Mouse (Mus musculus) fat pad, adult 2 months (tissue): ENCODE measurements around the gene Acrbp.
"Not testable (repeated sequence)": the region's sequence is repeated elsewhere in the genome, so short reads cannot be mapped to it uniquely, and the experiment has no call there.

Experiments used
- DNase-seq: peaks from one replicate; pipeline ENCODE4 v3.0.0-alpha.2; 2011; ENCODE audit warnings: low read depth, low spot score; ENCODE audit errors: extremely low read depth

Acrbp gene

DNA sequence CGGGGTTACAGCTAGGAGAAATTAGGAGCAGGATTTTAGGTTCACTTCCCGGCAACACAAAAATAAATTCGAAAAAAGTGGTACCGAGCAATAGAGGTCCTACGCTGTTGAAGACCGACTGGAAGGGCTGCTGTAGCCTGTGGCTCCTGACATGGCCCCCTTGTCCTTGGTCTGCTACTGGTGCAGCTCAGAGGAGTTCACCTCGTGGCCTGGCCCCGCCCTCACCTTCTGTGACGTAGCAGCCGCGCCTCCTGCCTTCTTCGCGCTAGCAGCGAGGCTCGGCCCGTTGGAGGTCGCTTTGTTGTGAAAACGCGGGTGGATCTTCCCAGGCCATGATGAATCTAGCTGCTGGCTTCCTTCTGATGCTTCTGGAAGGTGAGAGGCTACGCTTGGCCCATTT is at the start of gene Acrbp:
TSS of gene Acrbp (plus strand) at position 12 of the 400 bp plus-strand sequence.
- DNase-seq = no peak

DNA sequence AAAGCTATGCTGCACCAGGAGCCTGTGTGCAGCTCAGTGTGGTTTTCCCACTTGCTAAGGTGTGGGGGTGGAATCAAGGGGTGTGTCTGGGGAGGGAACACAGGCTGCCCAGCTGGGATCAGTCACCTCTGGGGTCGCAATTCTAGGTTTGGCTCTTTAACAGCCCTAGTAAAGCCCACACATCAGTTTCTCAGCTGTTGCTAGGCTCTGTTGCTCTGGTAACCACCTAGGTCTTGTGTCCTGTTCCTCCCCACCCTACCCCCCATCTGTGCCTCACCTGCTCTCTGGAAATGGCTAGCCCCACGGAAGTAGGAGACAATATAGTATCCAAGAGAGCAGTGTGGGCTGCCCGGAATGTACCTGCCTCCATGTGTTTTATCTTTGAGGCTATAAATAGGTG is 45.8 kb upstream of the Acrbp start:
- DNase-seq = no peak

DNA sequence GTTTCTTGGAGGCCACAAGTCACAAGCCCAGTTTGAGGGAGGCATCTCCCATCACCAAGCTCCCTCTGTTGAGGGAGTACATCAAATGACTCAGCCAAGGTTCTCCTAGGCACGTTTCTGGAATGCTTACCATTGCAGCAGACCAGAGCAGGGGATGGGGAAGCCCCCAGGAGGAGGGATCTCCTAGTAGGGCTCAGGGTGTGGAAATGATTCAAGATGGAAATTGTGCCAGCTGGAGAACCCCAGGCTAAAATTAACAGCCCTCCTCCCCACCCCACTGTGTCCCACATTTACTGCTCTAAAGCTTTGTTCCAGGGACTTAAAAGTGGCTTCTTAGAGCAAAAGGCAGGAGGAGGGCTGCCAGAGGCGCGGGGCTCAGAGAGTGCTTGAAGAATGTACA is 44.4 kb upstream of the Acrbp start:
- DNase-seq = no peak

DNA sequence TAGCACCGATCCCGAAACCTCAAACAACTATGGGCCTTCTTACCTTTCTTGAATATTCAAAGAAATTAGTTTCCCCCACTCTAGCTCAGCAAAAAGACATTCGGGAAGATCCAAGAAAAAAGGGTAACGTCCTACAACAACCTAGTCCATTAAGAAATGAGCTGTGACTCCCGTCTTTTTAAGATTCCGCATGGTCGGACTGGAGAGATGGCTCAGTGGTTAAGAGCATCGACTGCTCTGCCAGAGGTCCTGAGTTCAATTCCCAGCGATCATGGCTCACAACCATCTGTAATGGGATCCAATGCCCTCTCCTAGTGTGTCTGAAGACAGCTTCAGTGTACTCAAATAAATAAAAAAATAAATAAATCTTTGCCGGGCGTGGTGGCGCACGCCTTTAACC is 41.4 kb upstream of the Acrbp start:
- DNase-seq = no peak

DNA sequence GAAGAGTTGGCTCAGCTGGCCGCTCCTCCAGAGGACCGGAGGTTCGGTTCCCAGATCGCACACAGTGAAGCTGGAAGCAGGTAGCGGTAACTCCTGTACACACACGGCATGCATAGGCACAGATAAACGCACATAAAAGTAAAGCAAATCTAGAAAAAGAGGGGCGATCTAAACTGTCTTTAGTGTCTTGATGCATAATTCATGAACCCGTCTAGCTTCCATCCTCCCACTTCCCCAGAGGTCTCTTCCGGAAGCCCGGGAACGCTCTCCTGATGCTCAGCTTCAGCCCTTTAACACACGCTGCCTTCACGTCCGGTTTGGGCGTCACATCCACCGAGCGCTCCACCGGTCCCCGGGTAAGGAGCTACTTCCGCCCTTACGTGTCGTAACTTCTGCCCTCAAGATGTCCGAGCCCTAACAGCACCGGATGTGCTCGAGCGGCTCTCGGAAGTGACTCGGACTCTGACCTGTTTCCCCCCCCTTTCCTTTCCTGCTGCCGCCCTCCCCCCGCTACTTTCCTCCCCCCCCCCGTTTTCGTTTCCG is 40.8 kb upstream of the Acrbp start:
- peak; percentile 95 for DNase-seq

DNA sequence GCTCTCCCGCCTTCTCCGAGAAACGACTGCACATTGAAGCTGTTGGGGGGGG is 40.5 kb upstream of the Acrbp start, which contains the start of gene Zfp384:
TSS of gene Zfp384 (plus strand) at position 17 of the 52 bp plus-strand sequence.
- no peak for DNase-seq

DNA sequence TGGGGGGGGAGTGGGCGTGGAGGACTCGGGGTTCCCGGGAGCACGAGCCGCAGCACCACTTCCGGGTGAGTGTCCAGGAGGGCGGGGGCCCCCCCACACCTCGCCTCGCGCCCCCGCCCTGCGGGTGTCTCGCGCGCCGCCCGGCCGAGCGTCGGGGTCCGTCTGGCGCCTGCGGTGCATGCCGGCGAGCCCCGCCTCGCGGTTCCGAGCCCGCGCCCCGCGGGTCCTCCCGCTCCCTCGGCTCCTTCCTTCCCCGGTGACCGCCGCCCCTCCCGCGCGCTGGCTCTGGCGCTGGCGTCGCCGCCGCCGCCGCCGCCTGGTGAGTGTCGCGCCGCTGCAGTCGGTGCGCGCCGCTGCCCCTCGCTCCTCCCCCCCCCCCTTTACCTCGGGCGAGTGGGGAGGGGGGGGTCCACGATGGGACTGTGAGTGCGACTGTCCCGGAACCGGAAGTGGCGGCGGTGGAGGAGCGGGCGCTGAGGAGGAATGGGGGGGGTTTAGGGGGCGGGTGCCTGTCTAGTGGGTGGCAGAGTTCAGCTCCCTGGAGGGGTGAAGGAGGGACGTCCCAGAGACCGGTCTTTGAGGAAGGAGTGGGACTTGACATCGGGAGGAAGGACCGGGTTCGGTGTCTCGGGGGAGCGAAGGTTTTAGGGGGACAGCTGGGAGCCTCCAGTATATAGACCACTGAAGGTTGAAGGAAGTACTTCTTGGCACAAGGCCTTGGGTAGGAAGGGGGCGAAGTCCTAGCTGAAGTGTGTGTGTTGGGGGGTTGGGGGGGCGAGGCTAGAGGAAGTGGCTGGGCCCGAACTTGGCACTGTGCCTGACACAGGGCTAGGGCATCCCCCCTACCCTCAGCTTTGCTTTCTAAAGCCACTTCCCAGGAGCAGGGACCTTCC is 40.1 kb upstream of the Acrbp start:
- DNase-seq = no peak

DNA sequence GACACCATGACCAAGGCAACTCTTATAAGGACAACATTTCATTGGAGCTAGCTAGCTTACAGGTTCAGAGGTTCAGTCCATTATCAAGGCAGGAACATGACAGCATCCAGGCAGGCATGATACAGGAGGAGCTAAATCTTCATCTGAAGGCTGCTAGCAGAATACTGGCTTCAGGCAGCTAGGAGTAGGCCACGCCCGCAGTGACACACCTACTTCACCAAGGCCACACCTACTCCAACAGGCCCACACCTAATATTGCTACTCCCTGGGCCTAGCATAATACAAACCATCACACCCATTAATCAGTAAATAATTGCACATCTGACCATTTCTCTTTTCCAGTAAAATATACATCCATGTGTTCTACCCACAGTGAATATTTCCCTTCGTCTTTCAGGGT is 31.8 kb upstream of the Acrbp start:
- no peak for DNase-seq

DNA sequence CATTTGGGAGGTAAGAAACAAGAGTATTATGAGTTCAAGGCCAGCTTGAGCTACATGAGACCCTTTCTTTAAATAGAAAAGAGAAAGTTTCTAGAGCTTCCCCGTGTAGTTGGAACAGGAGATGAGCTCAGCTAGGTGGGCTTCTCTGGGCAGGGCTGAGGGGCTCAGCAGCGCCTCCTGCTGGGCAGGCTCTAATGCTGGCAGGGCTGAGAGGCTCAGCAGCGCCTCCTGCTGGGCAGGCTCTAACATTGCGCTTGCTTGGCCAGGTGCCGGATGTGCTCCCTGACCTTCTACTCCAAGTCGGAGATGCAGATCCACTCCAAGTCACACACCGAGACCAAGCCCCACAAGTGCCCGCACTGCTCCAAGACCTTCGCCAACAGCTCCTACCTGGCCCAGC is 19.0 kb upstream of the Acrbp start:
- not testable (repeated sequence) for DNase-seq

DNA sequence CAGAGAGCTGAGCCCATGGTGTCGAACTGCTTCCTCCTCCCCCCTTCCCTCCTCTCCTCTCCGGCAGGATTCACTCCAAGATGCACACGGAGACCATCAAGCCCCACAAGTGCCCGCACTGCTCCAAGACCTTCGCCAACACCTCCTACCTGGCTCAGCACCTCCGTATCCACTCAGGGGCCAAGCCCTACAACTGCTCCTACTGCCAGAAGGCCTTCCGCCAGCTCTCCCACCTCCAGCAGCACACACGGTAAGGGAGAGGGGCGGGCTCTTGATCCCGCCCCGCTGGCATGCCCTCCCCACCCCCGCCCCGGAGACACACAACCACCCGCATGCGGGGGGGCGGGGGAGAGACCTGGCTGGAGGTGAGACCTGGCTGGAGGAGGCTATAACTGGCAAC is 17.9 kb upstream of the Acrbp start:
- DNase-seq = no peak

DNA sequence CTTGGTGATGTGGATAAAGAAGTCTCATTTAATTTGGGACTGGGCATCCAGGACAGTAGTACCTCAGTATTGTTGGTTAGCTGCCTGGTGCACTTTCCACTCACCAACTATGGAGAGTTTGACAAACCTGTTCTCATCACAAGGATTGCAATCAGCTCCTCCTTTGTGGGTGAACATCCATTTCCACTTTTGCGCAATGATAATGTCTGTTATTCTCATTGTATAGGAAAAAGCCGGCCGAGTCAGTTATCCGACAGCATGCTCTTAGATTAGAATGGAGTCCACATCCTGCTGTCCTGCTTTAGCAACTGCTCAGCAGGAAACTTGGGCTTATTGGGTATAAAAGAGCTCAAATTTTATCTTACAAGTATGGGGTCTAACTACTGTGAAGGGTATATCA is 10.8 kb upstream of the Acrbp start:
- DNase-seq = no peak

DNA sequence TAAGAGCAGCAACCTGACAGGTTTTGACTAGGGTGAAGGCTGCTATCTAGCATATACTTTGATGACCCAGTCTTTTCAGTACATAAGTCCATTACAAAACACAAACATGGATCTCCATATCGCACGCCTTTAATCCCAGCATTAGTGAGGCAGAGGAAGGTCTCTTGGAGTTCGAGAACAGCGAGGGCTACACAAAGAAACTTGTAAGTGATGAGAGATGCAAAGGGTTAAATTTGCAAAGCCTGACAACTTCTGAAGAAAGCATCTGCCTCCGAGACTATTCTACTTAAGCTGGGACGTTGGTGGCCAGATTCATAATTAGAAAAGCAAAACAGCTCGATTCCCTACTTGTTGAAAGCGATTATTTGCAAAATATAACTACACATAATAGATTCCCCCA is 10.4 kb upstream of the Acrbp start:
- no peak for DNase-seq

DNA sequence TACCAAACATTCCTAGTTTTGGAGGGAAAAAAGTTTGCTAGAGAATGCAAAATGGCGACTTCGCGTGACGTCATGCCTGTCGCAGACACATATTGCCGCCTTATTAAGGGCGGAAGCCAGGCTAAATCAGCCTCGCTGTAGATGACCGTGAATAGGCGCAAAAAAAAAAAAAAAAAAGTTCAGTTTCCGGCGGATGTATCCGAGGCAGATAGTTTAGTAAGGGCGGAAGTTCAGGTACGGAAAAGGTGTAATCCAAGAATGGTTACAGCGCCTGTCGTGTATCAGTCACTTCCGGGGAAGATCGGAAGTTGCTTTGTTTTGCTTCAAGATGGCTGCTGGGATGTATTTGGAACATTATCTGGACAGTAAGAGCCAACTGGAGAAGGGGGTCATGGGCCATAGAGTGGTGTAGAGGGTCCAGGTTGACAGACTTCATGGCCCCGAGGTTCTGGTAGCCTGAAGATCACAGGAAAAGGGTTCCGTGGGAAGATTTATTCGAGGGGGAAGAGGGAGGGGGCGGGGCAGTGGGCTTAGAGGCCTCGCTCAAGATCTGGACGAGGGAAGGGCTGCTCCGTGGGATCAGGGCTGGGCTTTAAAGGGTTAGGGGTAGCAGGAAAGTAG is 9.8 kb upstream of the Acrbp start, which contains the start of gene Ing4:
TSS of gene Ing4 (plus strand) at position 228 of the 621 bp plus-strand sequence.
- peak; percentile 99 for DNase-seq

DNA sequence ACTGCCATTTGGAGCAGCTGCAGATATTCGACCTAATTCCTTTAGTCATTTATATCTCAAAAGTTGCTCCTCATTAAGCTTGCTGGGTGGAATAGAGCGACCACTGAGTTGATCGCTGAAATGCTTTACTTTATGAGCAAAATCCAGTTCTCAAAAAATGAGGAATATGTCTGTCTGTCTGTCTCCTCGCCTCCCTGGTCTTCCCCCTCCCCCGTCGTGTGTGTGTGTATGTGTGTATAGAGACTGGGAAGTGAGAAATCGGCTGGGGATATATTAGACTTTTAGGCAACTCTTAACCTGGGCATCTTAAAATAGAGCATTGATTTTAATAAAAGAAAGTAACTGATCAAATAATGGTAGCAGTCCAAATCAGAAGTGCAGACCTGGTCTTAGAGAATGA is 9.3 kb upstream of the Acrbp start:
- DNase-seq = no peak

DNA sequence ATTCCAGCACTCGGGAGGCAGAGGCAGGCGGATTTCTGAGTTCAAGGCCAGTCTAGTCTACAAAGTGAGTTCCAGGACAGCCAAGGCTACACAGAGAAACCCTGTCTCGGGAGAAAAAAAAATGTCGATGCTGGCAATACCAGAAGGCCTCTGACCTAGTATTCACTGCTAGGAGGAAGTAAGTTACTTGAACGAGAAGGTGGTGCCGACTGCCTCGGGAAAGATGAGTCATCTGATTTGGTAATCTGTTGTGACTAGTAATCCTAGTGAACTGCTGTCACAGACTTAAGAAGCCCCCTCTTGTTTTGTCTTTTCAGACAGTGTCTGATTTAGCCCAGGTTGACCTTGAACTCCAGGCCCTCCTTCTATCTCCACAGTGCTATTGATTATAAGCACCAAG is 8.4 kb upstream of the Acrbp start:
- peak; percentile 89 for DNase-seq

DNA sequence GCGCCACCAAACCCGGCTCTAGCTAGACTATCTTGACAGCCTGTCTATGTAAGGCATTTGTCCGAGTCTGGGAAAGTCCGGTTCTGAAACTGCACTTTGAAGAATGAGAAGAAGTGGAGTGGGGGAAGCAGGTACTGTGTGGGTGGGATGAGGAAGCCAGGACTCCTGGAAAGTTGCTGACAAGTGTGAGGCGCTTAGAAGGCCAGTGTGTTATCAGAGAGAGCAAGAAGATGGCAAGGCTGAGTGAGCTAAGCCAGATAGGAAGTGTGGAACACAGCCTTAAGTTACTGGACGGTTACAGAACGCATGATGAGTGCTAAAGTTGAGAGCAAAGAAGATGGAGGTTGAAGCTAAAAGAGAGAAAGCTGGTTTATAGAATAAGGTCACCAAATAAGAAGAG is 7.4 kb upstream of the Acrbp start:
- no peak for DNase-seq

DNA sequence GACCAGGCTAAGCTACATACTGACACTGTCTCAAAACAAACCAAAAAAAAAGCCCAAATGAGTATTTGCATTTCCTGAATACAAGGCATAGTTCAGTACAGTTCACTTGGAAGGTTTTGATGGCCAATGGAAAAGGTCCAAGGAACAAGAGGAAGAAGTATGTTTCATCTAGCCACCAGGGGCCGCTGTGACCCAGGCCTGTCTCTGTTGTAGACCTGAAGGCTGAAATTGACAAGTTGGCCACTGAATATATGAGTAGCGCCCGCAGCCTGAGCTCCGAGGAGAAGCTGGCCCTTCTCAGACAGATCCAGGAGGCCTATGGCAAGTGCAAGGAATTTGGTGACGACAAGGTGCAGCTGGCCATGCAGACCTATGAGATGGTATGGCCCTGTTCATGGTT is 2.8 kb upstream of the Acrbp start:
- no peak for DNase-seq

DNA sequence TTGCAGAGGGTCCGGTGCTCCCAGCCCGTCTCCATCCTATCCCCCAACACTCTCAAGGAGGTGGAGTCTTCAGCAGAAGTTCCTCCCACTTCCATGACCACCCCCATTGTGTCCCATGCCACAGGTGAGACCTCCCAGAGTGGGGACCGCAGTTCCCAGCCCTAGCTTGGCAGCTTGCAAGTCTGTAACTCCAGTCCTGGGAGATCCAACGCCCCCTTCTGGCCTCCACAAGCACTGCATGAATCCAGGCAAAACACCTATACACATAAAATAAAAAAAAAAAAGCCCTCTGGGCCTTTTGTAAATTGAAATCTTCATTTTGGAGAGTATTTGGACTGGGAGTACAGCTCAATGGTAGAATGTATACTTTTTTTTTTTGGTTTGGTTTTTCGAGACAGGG is 1.7 kb downstream of the Acrbp start:
- DNase-seq = no peak

DNA sequence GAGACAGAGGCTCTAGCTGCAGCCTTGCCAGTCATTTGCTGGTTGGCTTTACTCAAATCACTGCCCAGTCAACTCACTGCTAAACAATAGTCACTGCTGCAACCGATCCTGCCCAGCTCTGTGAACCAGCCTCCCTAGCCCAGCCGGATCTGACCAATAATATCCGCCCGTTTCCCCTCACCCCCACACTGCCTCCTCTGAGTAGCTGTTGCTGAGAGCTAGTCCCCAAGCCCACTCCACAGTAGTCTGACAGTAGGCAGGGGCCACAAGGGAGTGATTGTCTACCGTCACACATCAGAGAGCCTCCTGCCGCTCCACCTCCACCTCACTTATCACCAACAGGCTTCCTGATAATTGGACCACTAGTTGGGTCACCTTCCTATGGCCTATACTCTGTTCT is 12.0 kb downstream of the Acrbp start:
- DNase-seq = no peak

DNA sequence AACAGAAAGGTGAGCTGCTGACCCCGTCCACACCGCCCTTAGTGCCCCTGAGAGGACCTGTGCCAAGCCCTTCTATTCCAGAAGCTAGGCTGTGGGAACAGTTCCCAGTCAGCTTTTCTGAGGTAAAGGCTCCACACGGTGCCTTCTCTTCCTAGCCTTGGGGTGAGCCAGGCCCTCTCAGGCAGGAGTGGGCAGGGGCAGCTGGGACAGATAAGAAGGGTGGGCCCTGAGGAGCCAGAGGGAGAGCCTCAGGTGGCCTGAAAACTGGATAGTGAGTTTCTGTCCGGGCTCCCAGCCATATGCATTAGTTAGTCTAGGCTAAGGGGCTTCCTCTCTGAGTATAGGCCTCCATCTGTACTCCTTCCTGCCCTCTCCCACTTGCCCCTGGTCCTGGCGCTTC is 13.0 kb downstream of the Acrbp start:
- DNase-seq = no peak

DNA sequence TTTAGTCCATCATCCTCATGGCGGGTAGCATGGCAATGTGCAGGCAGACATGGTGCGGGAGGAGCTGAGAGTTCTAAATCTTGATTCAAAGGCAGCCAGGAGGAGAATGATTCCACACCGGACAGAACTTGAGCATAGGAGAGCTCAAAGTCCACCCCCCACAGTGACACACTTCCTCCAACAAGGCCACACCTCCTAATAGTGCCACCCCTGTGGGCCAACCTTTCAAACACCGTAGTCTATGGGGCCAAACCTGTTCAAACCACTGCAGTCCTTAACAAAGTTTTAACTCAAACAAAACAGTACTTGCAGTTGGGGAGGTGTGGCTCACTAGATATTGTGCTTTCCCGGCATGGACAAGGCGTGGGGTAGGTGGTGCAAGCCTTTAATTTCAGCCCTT is 14.4 kb downstream of the Acrbp start:
- no peak for DNase-seq

DNA sequence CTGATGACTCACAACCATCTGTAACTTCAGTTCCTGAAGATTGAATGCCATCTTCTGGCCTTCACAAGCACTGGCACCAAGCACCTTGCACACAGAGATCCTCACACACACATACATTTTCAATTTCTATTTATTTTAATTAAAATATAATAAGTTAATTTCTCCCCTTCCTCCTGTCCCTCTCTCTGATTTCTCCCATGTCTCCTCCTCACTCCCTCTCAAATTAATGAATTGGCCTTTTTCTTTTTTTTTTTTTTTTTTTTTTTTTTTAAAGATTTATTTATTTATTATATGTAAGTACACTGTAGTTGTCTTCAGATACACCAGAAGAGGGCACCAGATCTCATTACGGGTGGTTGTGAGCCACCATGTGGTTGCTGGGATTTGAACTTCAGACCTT is 15.7 kb downstream of the Acrbp start:
- DNase-seq = not testable (repeated sequence)

DNA sequence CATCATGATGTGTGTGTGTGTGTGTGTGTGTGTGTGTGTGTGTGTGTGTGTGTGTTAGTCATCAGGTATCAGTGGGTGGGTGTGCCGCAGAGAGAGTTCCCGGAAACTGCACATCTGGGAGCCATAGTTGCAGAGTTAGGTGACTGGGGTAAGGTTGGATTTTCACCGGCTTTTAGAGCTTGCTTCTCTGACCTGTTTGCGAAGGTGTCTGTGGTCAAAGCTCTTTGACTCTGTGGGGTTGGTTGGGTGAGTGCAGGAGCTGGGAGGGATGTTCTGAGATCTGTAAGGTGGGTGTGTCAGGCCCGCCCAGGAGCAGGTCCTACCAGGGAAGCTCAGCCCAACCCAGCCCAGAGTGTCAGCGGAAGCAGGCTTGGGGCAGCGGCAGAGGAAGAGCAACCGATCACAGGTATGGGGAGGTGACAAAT is 18.1 kb downstream of the Acrbp start, which contains the start of gene Lpar5:
TSS of gene Lpar5 (plus strand) at position 350 of the 425 bp plus-strand sequence.
- no peak for DNase-seq
